Mouse (Mus musculus) liver, adult 2 months (tissue): Measurements from ENCODE around the gene Slco2a1. TPM values are rescaled to one million over a fixed set of nuclear protein-coding genes. Genes with fewer than 3 reads are reported as not detected.
A peak's percentile ranks its signal among the peaks of the same experiment; 100 is the strongest.

Source experiments
- DNase-seq: peaks from one replicate; pipeline ENCODE4 v3.0.0-alpha.2; 2011; ENCODE audit warnings: low read depth, low spot score; ENCODE audit errors: extremely low read depth
- H3K27ac ChIP-seq: fragments of 200-500 bp; replicated peaks from 2 replicates; pipeline ENCODE4 v1.5.1; 2012; ENCODE audit warnings: low read depth, mild to moderate bottlenecking, control low read depth, inconsistent platforms, low read length; ENCODE audit not compliant: insufficient read depth
- H3K27me3 ChIP-seq: fragments of 200-500 bp; 2 replicates; pipeline ENCODE4 v1.6.1; 2012; ENCODE audit warnings: mild to moderate bottlenecking, moderate library complexity, low read length, inconsistent platforms; ENCODE audit not compliant: control insufficient read depth, insufficient read depth
- H3K36me3 ChIP-seq: fragments of 200-500 bp; 2 replicates; pipeline ENCODE4 v1.6.1; 2012; ENCODE audit warnings: low read length, inconsistent platforms; ENCODE audit not compliant: control insufficient read depth, insufficient read depth
- H3K4me1 ChIP-seq: fragments of 200-500 bp; 2 replicates; pipeline ENCODE4 v1.6.1; 2011; ENCODE audit warnings: low read length; ENCODE audit not compliant: control insufficient read depth, insufficient read depth
- H3K4me3 ChIP-seq: fragments of 200-500 bp; 2 replicates; pipeline ENCODE4 v1.5.1; 2011; ENCODE audit warnings: low read depth, mild to moderate bottlenecking, control low read depth, low read length, moderate library complexity; ENCODE audit not compliant: insufficient read depth
- H3K79me2 ChIP-seq: fragments of 200-500 bp; 2 replicates; pipeline ENCODE4 v1.6.1; 2012; ENCODE audit warnings: inconsistent platforms, mild to moderate bottlenecking, low read length, moderate library complexity; ENCODE audit not compliant: control insufficient read depth, insufficient read depth
- H3K9ac ChIP-seq: fragments of 200-500 bp; 2 replicates; pipeline ENCODE4 v1.6.1; 2012; ENCODE audit warnings: low read depth, mild to moderate bottlenecking, control low read depth, inconsistent platforms, low read length
- CTCF ChIP-seq: fragments of 200-500 bp; IDR thresholded peaks from 2 replicates; pipeline ENCODE4 v1.5.1; 2011; ENCODE audit warnings: low read depth, low read length, control low read depth
- POLR2A ChIP-seq: fragments of 200-500 bp; IDR thresholded peaks from 2 replicates; pipeline ENCODE4 v1.6.1; 2011; ENCODE audit warnings: low read length, control low read depth; ENCODE audit not compliant: insufficient read depth; ENCODE audit errors: extremely low read depth
- WGBS: fragments of 180-500 bp; shearing (Covaris S2); methylation state at CpG from one replicate; pipeline ENCODE4 v1.1.7; 2018; 5-methylcytosine and 5-hydroxymethylcytosine counted together
- polyA plus RNA-seq: library from polyadenylated mRNA; depleted of rRNA; stranded (reverse); fragments of >200 nt; gene quantifications from 2 replicates; pipeline ENCODE4 v1.2.3, GENCODE M21; 2012
- total RNA-seq: library from RNA; depleted of rRNA; stranded (reverse); fragments of >200 nt; gene quantifications from 2 replicates; pipeline ENCODE4 v1.2.3, GENCODE M21; 2014

Slco2a1 gene
- total and polyA plus RNA-seq, 2 experiments, result 8.9 to 55.5 TPM

DNA sequence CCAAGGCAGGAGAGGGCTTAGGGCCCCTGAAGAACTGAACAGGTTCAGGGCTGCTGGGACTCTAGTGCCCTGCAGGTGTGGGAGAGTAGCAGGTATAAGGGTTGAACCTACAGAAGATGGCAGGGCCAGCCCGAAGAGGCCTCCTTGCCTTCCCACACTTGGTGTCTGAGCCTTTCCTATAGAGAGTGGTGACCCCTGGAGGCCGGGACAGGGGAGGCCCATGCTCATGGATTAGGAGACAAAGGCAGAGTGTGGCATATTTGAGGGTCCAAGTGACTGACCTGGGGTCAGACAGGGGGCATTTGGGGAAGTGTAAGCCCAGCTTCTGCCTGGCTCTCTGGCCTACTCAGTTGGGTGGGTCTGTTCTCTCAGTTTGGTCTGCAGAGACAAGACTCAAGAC is 131.7 kb downstream of the Slco2a1 start:
- TF ChIP-seq CTCF (peak; percentile 20; the same call in 1 of the 2 replicates), POLR2A (no peak)
- H3K36me3 ChIP-seq, result no peaks in the 10 kb centered on the region
- DNase-seq, result no peak
- no peaks in the 10 kb centered on the region for H3K27me3 ChIP-seq
- H3K4me3 ChIP-seq, result no peak overlapping the region
- H3K4me1 ChIP-seq, result no peaks in the 10 kb centered on the region
- WGBS, result 68% methylated on average over 2 of the region's 2 CpGs
- no peak overlapping the region for H3K27ac ChIP-seq
- H3K79me2 ChIP-seq, result no peaks in the 10 kb centered on the region
- no peak overlapping the region for H3K9ac ChIP-seq

DNA sequence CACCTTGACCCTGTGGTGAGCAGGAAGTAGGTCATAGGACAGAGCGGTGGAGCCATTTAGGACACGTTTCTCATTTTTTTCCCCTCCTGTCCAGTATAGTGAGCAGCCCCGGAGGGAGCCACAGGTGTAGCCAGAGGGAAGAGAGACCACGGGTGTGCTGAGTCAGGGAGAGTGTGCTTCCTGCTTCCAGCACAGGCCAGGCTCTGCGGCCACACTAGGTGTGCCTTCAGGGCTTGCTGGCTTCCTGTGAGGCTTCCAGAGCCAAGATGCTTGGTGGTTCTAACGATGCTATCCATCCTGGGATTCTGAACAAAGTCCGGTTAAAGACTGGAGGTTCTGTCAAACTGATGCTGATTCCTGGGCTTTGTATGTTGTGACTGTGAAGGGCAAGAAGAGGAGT is 133.0 kb downstream of the Slco2a1 start:
- no peak for TF ChIP-seq POLR2A
- Histone ChIP-seq H3K4me3 (no peak overlapping the region), H3K36me3 (no peaks in the 10 kb centered on the region), H3K79me2 (no peaks in the 10 kb centered on the region), H3K4me1 (no peaks in the 10 kb centered on the region), H3K27ac (no peak overlapping the region), H3K27me3 (no peaks in the 10 kb centered on the region), H3K9ac (no peak overlapping the region)
- DNase-seq, result no peak
- 74% methylated on average over 7 of the region's 7 CpGs for WGBS

DNA sequence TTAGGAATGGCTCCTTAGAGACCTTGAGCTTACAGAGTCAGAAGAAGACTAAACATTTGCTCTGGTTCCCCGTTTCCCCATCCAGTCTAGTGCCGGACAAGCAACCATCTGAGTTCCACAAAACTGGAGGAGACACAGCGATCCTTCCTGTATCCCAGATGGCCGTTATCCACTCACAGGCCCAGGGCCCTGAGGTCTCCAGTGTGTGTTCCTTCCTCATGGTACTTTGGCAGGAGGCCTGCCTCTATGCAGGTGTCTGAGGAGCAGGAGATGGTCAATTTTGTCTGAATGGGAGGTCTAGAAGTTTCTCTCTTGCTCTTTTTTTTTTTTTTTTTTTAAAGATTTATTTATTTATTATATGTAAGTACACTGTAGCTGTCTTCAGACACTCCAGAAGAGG is 136.2 kb downstream of the Slco2a1 start:
- TF ChIP-seq POLR2A (no peak), CTCF (no peak)
- Histone ChIP-seq H3K79me2 (no peaks in the 10 kb centered on the region), H3K4me3 (no peak overlapping the region), H3K4me1 (no peaks in the 10 kb centered on the region), H3K27ac (no peak overlapping the region), H3K9ac (no peak overlapping the region), H3K36me3 (no peaks in the 10 kb centered on the region), H3K27me3 (no peaks in the 10 kb centered on the region)
- WGBS, result over 99% methylated on average over 4 of the region's 4 CpGs
- no peak for DNase-seq

DNA sequence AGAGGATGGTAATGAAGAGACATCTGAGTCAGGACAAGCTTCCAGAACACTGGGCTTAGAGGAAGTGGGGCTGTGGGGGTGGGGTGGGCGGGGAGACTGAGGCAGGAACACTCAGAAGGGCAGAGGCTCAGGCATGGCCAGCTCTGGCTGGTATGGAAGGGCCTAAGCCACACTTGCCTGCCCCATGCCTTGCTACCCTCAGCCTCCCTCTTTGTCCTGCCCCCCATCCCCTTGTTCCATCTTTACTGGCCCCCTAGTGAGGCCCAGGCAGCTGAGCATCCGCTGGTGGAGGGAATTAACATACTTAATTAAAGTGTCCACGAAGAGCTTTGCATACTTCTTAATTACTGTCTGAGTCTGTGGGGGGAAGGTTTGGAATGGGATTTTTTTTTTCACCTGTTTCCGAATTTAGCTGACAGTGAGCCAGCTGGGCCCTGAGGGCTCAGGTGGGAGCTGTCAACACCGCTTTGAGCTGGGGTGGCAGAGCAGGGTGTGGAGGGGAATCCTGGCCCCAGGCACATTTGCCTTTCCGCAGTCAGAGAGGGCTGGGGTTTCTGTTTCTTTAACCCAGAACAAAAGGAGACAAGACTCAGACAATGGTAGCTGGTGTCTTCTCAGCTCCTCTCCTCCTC is 145.1 kb downstream of the Slco2a1 start:
- TF ChIP-seq CTCF (no peak), POLR2A (no peak)
- no peak overlapping the region for H3K27ac ChIP-seq
- 79% methylated on average over 6 of the region's 6 CpGs for WGBS
- no peaks in the 10 kb centered on the region for H3K27me3 ChIP-seq
- no peak for DNase-seq
- no peaks in the 10 kb centered on the region for H3K4me1 ChIP-seq
- no peak overlapping the region for H3K4me3 ChIP-seq
- H3K79me2 ChIP-seq, result no peaks in the 10 kb centered on the region
- no peak overlapping the region for H3K9ac ChIP-seq
- H3K36me3 ChIP-seq, result no peaks in the 10 kb centered on the region

DNA sequence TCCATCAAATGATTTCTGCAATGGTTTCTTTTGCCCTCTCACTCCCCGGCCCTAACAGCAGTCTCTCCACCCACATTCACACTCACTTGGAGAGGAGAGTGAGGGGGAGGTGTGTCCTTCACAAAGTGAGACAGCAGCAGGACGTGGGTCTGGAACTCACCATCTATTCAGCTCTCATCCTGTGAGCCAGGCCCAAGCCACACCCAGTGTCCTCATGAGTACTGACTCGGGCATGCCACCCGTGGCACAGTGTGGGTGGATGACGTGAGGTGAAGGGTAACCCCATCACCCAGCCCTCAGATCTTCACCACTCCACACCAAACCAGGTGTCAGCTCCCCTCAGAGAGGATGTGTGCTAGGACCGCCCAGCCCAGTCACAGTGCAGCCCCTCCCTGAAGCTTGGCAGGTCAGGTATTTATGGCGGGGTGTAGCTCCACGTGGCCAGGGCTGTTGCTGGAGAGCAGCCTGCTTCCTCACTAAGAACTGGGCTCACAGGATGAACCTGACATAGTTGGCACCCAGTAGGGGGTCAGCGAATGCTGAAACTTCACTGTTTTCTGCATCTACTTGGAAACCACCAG is 146.0 kb downstream of the Slco2a1 start:
- WGBS, result 77% methylated on average over 9 of the region's 9 CpGs
- no peaks in the 10 kb centered on the region for H3K27me3 ChIP-seq
- H3K27ac ChIP-seq, result no peak overlapping the region
- no peak overlapping the region for H3K4me3 ChIP-seq
- H3K9ac ChIP-seq, result no peak overlapping the region
- no peak for DNase-seq
- no peaks in the 10 kb centered on the region for H3K36me3 ChIP-seq
- H3K79me2 ChIP-seq, result no peaks in the 10 kb centered on the region
- H3K4me1 ChIP-seq, result no peaks in the 10 kb centered on the region
- TF ChIP-seq POLR2A, result no peak
- no peak for TF ChIP-seq CTCF

DNA sequence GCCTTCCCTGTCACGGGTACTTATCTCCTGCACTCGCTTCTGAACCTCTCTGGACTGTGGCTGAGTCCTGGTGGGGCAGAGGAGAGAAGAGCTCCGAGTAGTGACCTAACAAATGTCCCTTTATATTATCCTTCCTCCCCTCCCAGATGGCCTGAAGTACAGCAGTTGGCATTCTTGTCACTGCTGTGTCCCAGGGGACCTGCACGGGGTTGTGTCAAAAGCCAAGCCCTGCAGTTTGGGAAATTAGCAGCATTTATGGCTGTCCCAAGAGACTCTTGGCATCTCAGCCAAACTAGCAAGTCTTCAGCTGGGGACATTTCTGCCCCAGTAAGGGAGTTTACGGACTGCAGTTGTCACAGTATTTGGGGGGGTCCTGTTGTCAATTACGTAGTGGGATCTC is 151.0 kb downstream of the Slco2a1 start:
- Histone ChIP-seq H3K27me3 (no peaks in the 10 kb centered on the region), H3K36me3 (no peaks in the 10 kb centered on the region), H3K79me2 (no peaks in the 10 kb centered on the region), H3K4me3 (no peak overlapping the region), H3K27ac (no peak overlapping the region), H3K9ac (no peak overlapping the region), H3K4me1 (no peaks in the 10 kb centered on the region)
- WGBS, result 88% methylated on average over 6 of the region's 6 CpGs
- DNase-seq, result no peak
- TF ChIP-seq POLR2A, result no peak
